Mouse (Mus musculus) liver, embryonic 14 days (tissue): ENCODE measurements around the gene Gsdma2. TPM values are rescaled to one million over a fixed set of nuclear protein-coding genes. Genes with fewer than 3 reads are reported as not detected.

Experiments used
- polyA plus RNA-seq: library from polyadenylated mRNA; depleted of rRNA; stranded (reverse); fragments of >200 nt; gene quantifications from 2 replicates; pipeline ENCODE4 v1.2.3, GENCODE M21; 2012; rRNA removed

Gene Gsdma2
- not detected in 2 replicates for polyA plus RNA-seq

GRCm38 (mm10) chr11:98646459-98646858 is at the start of gene Gsdma2:
Gene Gsdma2 (plus strand): TSS chr11:98646759.

GRCm38 (mm10) chr11:98597991-98598390 is 48.6 kb upstream of the Gsdma2 start, which contains the start of gene Lrrc3c:
Gene Lrrc3c (plus strand): TSS chr11:98598291.

GRCm38 (mm10) chr11:98625611-98626410 is 20.7 kb upstream of the Gsdma2 start, which contains the start of the genes Gm12355 and Gsdma3:
Gene Gm12355 (minus strand): TSS chr11:98625661.
Gene Gsdma3 (plus strand): TSS chr11:98626360.

GRCm38 (mm10) chr11:98664091-98664490 is 17.5 kb downstream of the Gsdma2 start, which contains the start of gene Gsdma:
Gene Gsdma (plus strand): TSS chr11:98664351.

GRCm38 (mm10) chr11:98681786-98682745 is 35.5 kb downstream of the Gsdma2 start, which contains the start of gene Psmd3:
Gene Psmd3 (plus strand): TSS chr11:98682554.

GRCm38 (mm10) chr11:98701213-98701670 is 54.7 kb downstream of the Gsdma2 start, which contains the start of gene Csf3:
Gene Csf3 (plus strand): TSS chr11:98701263.

Other genes with a start within 250 kb of the Gsdma2 start
- 2.8 and 3.0 TPM in 2 replicates for gene Pgap3, start 246.3 kb upstream of the Gsdma2 start, polyA plus RNA-seq
- gene Erbb2, start 234.3 kb upstream of the Gsdma2 start, polyA plus RNA-seq = 1.0 and 1.1 TPM in 2 replicates
- 31.4 and 33.3 TPM in 2 replicates for gene Mien1, start 207.8 kb upstream of the Gsdma2 start, polyA plus RNA-seq
- gene Grb7, start 200.4 kb upstream of the Gsdma2 start, polyA plus RNA-seq = 16.0 and 16.1 TPM in 2 replicates
- gene Ikzf3, start 100.7 kb upstream of the Gsdma2 start, polyA plus RNA-seq = 0.12 and 0.14 TPM in 2 replicates
- 0.25 and 0.54 TPM in 2 replicates for gene Zpbp2, start 95.7 kb upstream of the Gsdma2 start, polyA plus RNA-seq
- 24.1 and 28.1 TPM in 2 replicates for gene Ormdl3, start 59.4 kb upstream of the Gsdma2 start, polyA plus RNA-seq
- not detected in 2 replicates for gene Lrrc3c, start 48.5 kb upstream of the Gsdma2 start, polyA plus RNA-seq
- gene Gm12355, start 21.1 kb upstream of the Gsdma2 start, polyA plus RNA-seq = 0.12 and 0.22 TPM in 2 replicates
- gene Gsdma3, start 20.4 kb upstream of the Gsdma2 start, polyA plus RNA-seq = not detected in 2 replicates
- 0.01 TPM in 1 of 2 replicates, not detected in the other for gene Gsdma, start 17.6 kb downstream of the Gsdma2 start, polyA plus RNA-seq
- gene Psmd3, start 35.8 kb downstream of the Gsdma2 start, polyA plus RNA-seq = 72.1 and 78.6 TPM in 2 replicates
- not detected in 2 replicates for gene Csf3, start 54.5 kb downstream of the Gsdma2 start, polyA plus RNA-seq
- 23.2 and 24.6 TPM in 2 replicates for gene Med24, start 82.7 kb downstream of the Gsdma2 start, polyA plus RNA-seq
- gene Thra, start 93.9 kb downstream of the Gsdma2 start, polyA plus RNA-seq = 14.0 and 14.7 TPM in 2 replicates
- gene Nr1d1, start 128.6 kb downstream of the Gsdma2 start, polyA plus RNA-seq = 0.46 and 0.65 TPM in 2 replicates
- gene Msl1, start 148.8 kb downstream of the Gsdma2 start, polyA plus RNA-seq = 16.7 and 18.8 TPM in 2 replicates
- gene Casc3, start 158.1 kb downstream of the Gsdma2 start, polyA plus RNA-seq = 13.3 and 14.1 TPM in 2 replicates
- gene Rapgefl1, start 190.0 kb downstream of the Gsdma2 start, polyA plus RNA-seq = 0.53 and 0.55 TPM in 2 replicates
- 1.9 and 2.4 TPM in 2 replicates for gene Wipf2, start 216.9 kb downstream of the Gsdma2 start, polyA plus RNA-seq